Mouse (Mus musculus): ENCODE measurements around the gene Pars2. TPM values are rescaled to one million over a fixed set of nuclear protein-coding genes. Genes with fewer than 3 reads are reported as not detected.

The Pars2 gene
- polyA plus RNA-seq, 1 experiment from 2014 or later: 14.9 TPM

GRCm38 (mm10) chr4:106688636-106689296, 37.9 kb downstream of the Pars2 start:
- 30% methylated on average over 3 of the region's 3 CpGs for WGBS

GRCm38 (mm10) chr4:106693841-106694430, 43.1 kb downstream of the Pars2 start:
- Histone ChIP-seq H3K4me3 (no peak overlapping the region), H3K9me3 (no peaks in the 10 kb centered on the region), H3K36me3 (no peaks in the 10 kb centered on the region), H3K27me3 (ENCODE audit: insufficient read depth, poor library complexity, severe bottlenecking) (peaks cover 26% of the 10 kb centered on the region), H3K27ac (no peak overlapping the region), H3K4me1 (peaks cover 3% of the 10 kb centered on the region)
- WGBS: 78% methylated on average over 15 of the region's 15 CpGs
- DNase-seq (ENCODE audit: low spot score): no peak

More at GRCm38 (mm10) chr4:106688636-106689296, 37.9 kb downstream of the Pars2 start:
- Histone ChIP-seq H3K4me1 (peaks cover 11% of the 10 kb centered on the region), H3K4me3 (no peak overlapping the region), H3K36me3 (no peaks in the 10 kb centered on the region), H3K27ac (peak overlapping the region; percentile 30; the same call in 1 of the 2 replicates), H3K27me3 (ENCODE audit: insufficient read depth, poor library complexity, severe bottlenecking) (peaks cover 11% of the 10 kb centered on the region), H3K9me3 (no peaks in the 10 kb centered on the region)
- no peak for DNase-seq (ENCODE audit: low spot score)

- Histone ChIP-seq H3K36me3 (no peaks in the 10 kb centered on the region), H3K4me3 (peak overlapping the region; percentile 3; the same call in 1 of the 2 replicates), H3K9me3 (no peaks in the 10 kb centered on the region), H3K4me1 (peaks cover 17% of the 10 kb centered on the region; the same call in 1 of the 2 replicates), H3K27ac (no peak overlapping the region), H3K27me3 (ENCODE audit: insufficient read depth, poor library complexity, severe bottlenecking) (peaks cover 45% of the 10 kb centered on the region)
- DNase-seq (ENCODE audit: low spot score): no peak
- WGBS: 21% methylated on average over 9 of the region's 9 CpGs
These were observed 49.1 kb downstream of the Pars2 start for GRCm38 (mm10) chr4:106699989-106700388.

- Histone ChIP-seq H3K36me3 (no peaks in the 10 kb centered on the region), H3K4me3 (no peak overlapping the region), H3K27ac (no peak overlapping the region), H3K27me3 (ENCODE audit: insufficient read depth, poor library complexity, severe bottlenecking) (peaks cover 40% of the 10 kb centered on the region), H3K4me1 (peaks cover 17% of the 10 kb centered on the region; the same call in 1 of the 2 replicates), H3K9me3 (no peaks in the 10 kb centered on the region)
- no peak for DNase-seq (ENCODE audit: low spot score)
- WGBS: 59% methylated on average over 4 of the region's 4 CpGs
These were observed 49.9 kb downstream of the Pars2 start for GRCm38 (mm10) chr4:106700798-106701197.

GRCm38 (mm10) chr4:106703956-106704355, 53.1 kb downstream of the Pars2 start:
- WGBS: 74% methylated on average over 10 of the region's 10 CpGs
- Histone ChIP-seq H3K4me1 (peaks cover 26% of the 10 kb centered on the region), H3K27me3 (ENCODE audit: insufficient read depth, poor library complexity, severe bottlenecking) (peaks cover 52% of the 10 kb centered on the region), H3K4me3 (no peak overlapping the region), H3K27ac (no peak overlapping the region), H3K36me3 (no peaks in the 10 kb centered on the region), H3K9me3 (no peaks in the 10 kb centered on the region)
- no peak for DNase-seq (ENCODE audit: low spot score)

GRCm38 (mm10) chr4:106704416-106704815, 53.5 kb downstream of the Pars2 start:
- Histone ChIP-seq H3K4me1 (peaks cover 26% of the 10 kb centered on the region), H3K9me3 (no peaks in the 10 kb centered on the region), H3K4me3 (no peak overlapping the region), H3K27ac (no peak overlapping the region), H3K36me3 (no peaks in the 10 kb centered on the region), H3K27me3 (ENCODE audit: insufficient read depth, poor library complexity, severe bottlenecking) (peaks cover 54% of the 10 kb centered on the region)
- 70% methylated on average over 11 of the region's 11 CpGs for WGBS
- no peak for DNase-seq (ENCODE audit: low spot score)

Other genes starting within 250 kb of the Pars2 start
- gene Pcsk9, start 186.7 kb upstream of the Pars2 start, polyA plus RNA-seq (2016; fragmentation: Nextera tagmentation; extraction: Ambion mirVana): 1.4 and 12.6 TPM in 2 replicates
- 0.05 TPM in 1 of 2 replicates, not detected in the other for gene Bsnd, start 158.8 kb upstream of the Pars2 start, polyA plus RNA-seq (2016; fragmentation: Nextera tagmentation; extraction: Ambion mirVana)
- 6.1 and 9.7 TPM in 2 replicates for gene Dhcr24, start 90.0 kb upstream of the Pars2 start, polyA plus RNA-seq (2016; fragmentation: Nextera tagmentation; extraction: Ambion mirVana)
- 0.80 TPM in 1 of 2 replicates, not detected in the other for gene Lexm, start 33.8 kb upstream of the Pars2 start, polyA plus RNA-seq (2016; fragmentation: Nextera tagmentation; extraction: Ambion mirVana)
- gene Ttc22, start 28.6 kb upstream of the Pars2 start, polyA plus RNA-seq (2016; fragmentation: Nextera tagmentation; extraction: Ambion mirVana): 0.23 and 0.79 TPM in 2 replicates
- 71.7 and 86.0 TPM in 2 replicates for gene Ttc4, start 27.9 kb downstream of the Pars2 start, polyA plus RNA-seq (2016; fragmentation: Nextera tagmentation; extraction: Ambion mirVana)
- gene Mroh7, start 79.9 kb downstream of the Pars2 start, polyA plus RNA-seq (2016; fragmentation: Nextera tagmentation; extraction: Ambion mirVana): 0.43 and 0.83 TPM in 2 replicates
- gene Fam151a, start 82.8 kb downstream of the Pars2 start, polyA plus RNA-seq (2016; fragmentation: Nextera tagmentation; extraction: Ambion mirVana): 0.23 and 0.33 TPM in 2 replicates
- gene Acot11, start 153.9 kb downstream of the Pars2 start, polyA plus RNA-seq (2016; fragmentation: Nextera tagmentation; extraction: Ambion mirVana): 3.5 and 5.6 TPM in 2 replicates

All from heart, embryonic 10.5 days (tissue).